Mouse (Mus musculus) liver, embryonic 14.5 days (tissue): ENCODE results near the gene Sncb. TPM values are rescaled to one million over a fixed set of nuclear protein-coding genes. Genes with fewer than 3 reads are reported as not detected.

Source experiments
- ATAC-seq: fragments of 200-750 bp; cut with Nextera tagmentation; 2 replicates; pipeline ENCODE4 v1.8.0; 2017; ENCODE audit warnings: moderate number of reproducible peaks, mild to moderate bottlenecking, moderate library complexity; ENCODE audit not compliant: insufficient read depth
- DNase-seq, 3 experiments: peaks; one replicate each; pipeline ENCODE4 v3.0.0-alpha.2; 2012 to 2013; ENCODE audit warnings: low read depth in 3 of 3, low spot score in 3 of 3
- H3K27ac ChIP-seq: fragments of 300-500 bp; sonication (generic); 2 replicates; pipeline ENCODE4 v1.5.1; 2014; ENCODE audit warnings: moderate library complexity, mild to moderate bottlenecking, control low read depth, inconsistent platforms
- H3K27me3 ChIP-seq: fragments of 300-500 bp; sonication (generic); 2 replicates; pipeline ENCODE4 v1.6.1; 2014; ENCODE audit warnings: mild to moderate bottlenecking, low read length, moderate library complexity; ENCODE audit not compliant: control insufficient read depth, insufficient read depth
- H3K36me3 ChIP-seq: fragments of 300-500 bp; sonication (generic); replicated peaks from 2 replicates; pipeline ENCODE4 v1.6.1; 2014; ENCODE audit warnings: low read depth; ENCODE audit not compliant: control insufficient read depth, insufficient read depth
- H3K4me1 ChIP-seq, 2 experiments: fragments of 200-500 bp in 1 of 2; fragments of 300-500 bp in 1 of 2; sonication (generic) in 1 of 2; replicated peaks; 2 replicates each; pipeline ENCODE4 v1.6.1; 2012 to 2014; ENCODE audit warnings: antibody characterized with exemption in 1 of 2, inconsistent platforms in 1 of 2, low read length in 1 of 2; ENCODE audit not compliant: control insufficient read depth in 2 of 2, insufficient read depth in 2 of 2
- H3K4me2 ChIP-seq: fragments of 300-500 bp; sonication (generic); 2 replicates; pipeline ENCODE4 v1.6.1; 2014; ENCODE audit warnings: low read depth, mild to moderate bottlenecking, control low read depth, moderate library complexity
- H3K4me3 ChIP-seq, 2 experiments: fragments of 200-500 bp in 1 of 2; fragments of 300-500 bp in 1 of 2; sonication (generic) in 1 of 2; 2 replicates each; pipeline ENCODE4 v1.5.1; 2012 to 2014; ENCODE audit warnings: low read depth in 2 of 2, low read length in 2 of 2, mild to moderate bottlenecking in 2 of 2, control low read depth in 1 of 2, inconsistent platforms in 1 of 2, moderate library complexity in 1 of 2; ENCODE audit not compliant: insufficient read depth in 1 of 2
- H3K9ac ChIP-seq: fragments of 300-500 bp; sonication (generic); replicated peaks from 2 replicates; pipeline ENCODE4 v1.6.1; 2014; ENCODE audit warnings: mild to moderate bottlenecking, control low read depth, moderate library complexity
- H3K9me3 ChIP-seq: fragments of 300-500 bp; sonication (generic); 2 replicates; pipeline ENCODE4 v1.6.1; 2016; ENCODE audit warnings: low read length, mixed read lengths; ENCODE audit not compliant: control insufficient read depth
- CTCF ChIP-seq: IDR thresholded peaks from 2 replicates; pipeline ENCODE4 v1.5.1; 2016; ENCODE audit warnings: antibody characterized with exemption, low read depth, control low read depth
- EP300 ChIP-seq: IDR thresholded peaks from 2 replicates; pipeline ENCODE4 v1.6.1; 2016; ENCODE audit warnings: antibody characterized with exemption, low read depth
- WGBS: fragments of 180-500 bp; shearing (Covaris S2); extraction: QIAGEN DNeasy Blood & Tissue Kit; methylation state at CpG from one replicate; pipeline ENCODE4 v1.1.7; 2014; ENCODE audit not compliant: insufficient replicate concordance; 5-methylcytosine and 5-hydroxymethylcytosine counted together
- polyA plus RNA-seq, 2 experiments: library from polyadenylated mRNA; depleted of rRNA in 1 of 2; stranded (reverse) in 1 of 2; unstranded in 1 of 2; fragments of >200 nt; fragmentation: Nextera tagmentation in 1 of 2; extraction: Ambion mirVana in 1 of 2; gene quantifications; 2 replicates each; pipeline versions ENCODE4 v1.2.1 to v1.2.3; 2012 to 2014

The Sncb gene
- polyA plus RNA-seq, 2 experiments = 0.02 TPM; not detected in 1

GRCm38 (mm10) chr13:54749864-54750411, 16.5 kb downstream of the Sncb start, which contains the start of gene Gprin1:
Gene Gprin1, minus strand, starts transcription at chr13:54749874.
- H3K9me3 ChIP-seq = no peaks in the 10 kb centered on the region
- peak within 1 kb of the TSS; percentile 33 to 43; a peak in 3 of 4 replicates for H3K4me3 ChIP-seq
- DNase-seq (no peak), ATAC-seq (no peak)
- peak within 1 kb of the TSS; percentile 57 for H3K4me2 ChIP-seq
- H3K9ac ChIP-seq = no peak within 1 kb of the TSS
- no peaks in the 10 kb centered on the region for H3K4me1 ChIP-seq
- no peaks in the 10 kb centered on the region for H3K36me3 ChIP-seq
- H3K27me3 ChIP-seq = peaks cover 26% of the 10 kb centered on the region
- H3K27ac ChIP-seq = no peak within 1 kb of the TSS
- TF ChIP-seq CTCF = no peak
- TF ChIP-seq EP300 = no peak
- WGBS = 6% methylated on average over 28 of the region's 29 CpGs

- H3K36me3 ChIP-seq = no peaks in the 10 kb centered on the region
- H3K4me2 ChIP-seq = peak overlapping the region; percentile 57
- H3K27ac ChIP-seq = no peak overlapping the region
- ATAC-seq (no peak; the same call in 1 of the 2 replicates), DNase-seq (no peak)
- no peaks in the 10 kb centered on the region for H3K9me3 ChIP-seq
- no peak overlapping the region for H3K9ac ChIP-seq
- H3K4me1 ChIP-seq = no peaks in the 10 kb centered on the region
- peak overlapping the region; percentile 33 to 43; a peak in 3 of 4 replicates for H3K4me3 ChIP-seq
- 2% methylated on average over 89 of the region's 100 CpGs for WGBS
- TF ChIP-seq EP300 (no peak), CTCF (no peak)
- H3K27me3 ChIP-seq = peaks cover 26% of the 10 kb centered on the region
Measured at GRCm38 (mm10) chr13:54749061-54749863, 17.1 kb downstream of the Sncb start.

GRCm38 (mm10) chr13:54748721-54749060, 17.7 kb downstream of the Sncb start:
- H3K9ac ChIP-seq = no peak overlapping the region
- ATAC-seq (no peak), DNase-seq (no peak)
- WGBS = 44% methylated on average over 10 of the region's 10 CpGs
- H3K36me3 ChIP-seq = no peaks in the 10 kb centered on the region
- no peak overlapping the region for H3K4me2 ChIP-seq
- TF ChIP-seq CTCF = no peak
- TF ChIP-seq EP300 = no peak
- H3K27ac ChIP-seq = no peak overlapping the region
- H3K4me1 ChIP-seq = no peaks in the 10 kb centered on the region
- no peak overlapping the region for H3K4me3 ChIP-seq
- H3K9me3 ChIP-seq = no peaks in the 10 kb centered on the region
- peaks cover 26% of the 10 kb centered on the region for H3K27me3 ChIP-seq

- Histone ChIP-seq H3K36me3 (no peaks in the 10 kb centered on the region), H3K4me3 (no peak overlapping the region), H3K27me3 (peaks cover 26% of the 10 kb centered on the region), H3K9me3 (no peaks in the 10 kb centered on the region), H3K9ac (no peak overlapping the region), H3K27ac (no peak overlapping the region), H3K4me1 (no peaks in the 10 kb centered on the region), H3K4me2 (no peak overlapping the region)
- ATAC-seq = no peak
- TF ChIP-seq CTCF (no peak), EP300 (no peak)
- no peak for DNase-seq
- WGBS = 71% methylated on average over 8 of the region's 8 CpGs
Measured at GRCm38 (mm10) chr13:54748190-54748589, 18.2 kb downstream of the Sncb start.

- Histone ChIP-seq H3K9ac (no peak overlapping the region), H3K27me3 (peaks cover 26% of the 10 kb centered on the region), H3K4me2 (no peak overlapping the region), H3K36me3 (no peaks in the 10 kb centered on the region), H3K4me1 (no peaks in the 10 kb centered on the region), H3K9me3 (no peaks in the 10 kb centered on the region), H3K27ac (no peak overlapping the region), H3K4me3 (no peak overlapping the region)
- ATAC-seq = no peak
- TF ChIP-seq EP300 = no peak
- TF ChIP-seq CTCF = no peak
- DNase-seq = no peak
- 35% methylated on average over 10 of the region's 10 CpGs for WGBS
Measured at GRCm38 (mm10) chr13:54746896-54747295, 19.5 kb downstream of the Sncb start.
